Mouse (Mus musculus) kidney, adult 2 months (tissue): ENCODE measurements around the gene Ifi35.

Source experiments
- CTCF ChIP-seq: fragments of 200-500 bp; conservative IDR thresholded peaks from 2 replicates; pipeline ENCODE4 v1.5.1; 2011; ENCODE audit warnings: low read depth, mild to moderate bottlenecking, control low read depth, low read length, moderate library complexity, mixed read lengths; ENCODE audit not compliant: insufficient read depth, insufficient read length
- POLR2A ChIP-seq: fragments of 200-500 bp; IDR thresholded peaks from one replicate; pipeline ENCODE4 v1.6.1; 2011; ENCODE audit warnings: low read depth, low read length, control low read depth

GRCm38 (mm10) chr11:101418991-101419390 is 29.2 kb upstream of the Ifi35 start:
- TF ChIP-seq CTCF (no peak), POLR2A (no peak)
